Mouse (Mus musculus) embryonic facial prominence, embryonic 10.5 days (tissue): Measurements from ENCODE around the gene Dcst2. TPM values are rescaled to one million over a fixed set of nuclear protein-coding genes. Genes with fewer than 3 reads are reported as not detected.

Source experiments
- DNase-seq: peaks from one replicate; pipeline ENCODE4 v3.0.0-alpha.2; 2017; ENCODE audit warnings: low spot score
- H3K27ac ChIP-seq: fragments of 300-500 bp; sonication (generic); replicated peaks from 2 replicates; pipeline ENCODE4 v1.5.1; 2016; ENCODE audit warnings: mild to moderate bottlenecking
- H3K27me3 ChIP-seq: fragments of 300-500 bp; sonication (generic); replicated peaks from 2 replicates; pipeline ENCODE4 v1.6.1; 2016; ENCODE audit warnings: low read depth, mild to moderate bottlenecking; ENCODE audit not compliant: poor library complexity, severe bottlenecking
- H3K36me3 ChIP-seq: fragments of 300-500 bp; sonication (generic); replicated peaks from 2 replicates; pipeline ENCODE4 v1.6.1; 2016; ENCODE audit warnings: mild to moderate bottlenecking, moderate library complexity
- H3K4me1 ChIP-seq: fragments of 300-500 bp; sonication (generic); 2 replicates; pipeline ENCODE4 v1.6.1; 2016
- H3K4me3 ChIP-seq: fragments of 300-500 bp; sonication (generic); 2 replicates; pipeline ENCODE4 v1.5.1; 2016; ENCODE audit warnings: mild to moderate bottlenecking, moderate library complexity
- H3K9me3 ChIP-seq: fragments of 300-500 bp; sonication (generic); 2 replicates; pipeline ENCODE4 v1.6.1; 2016; ENCODE audit warnings: mild to moderate bottlenecking
- WGBS: fragments of 180-500 bp; shearing (Covaris S2); methylation state at CpG from one replicate; pipeline ENCODE4 v1.1.7; 2016; 5-methylcytosine and 5-hydroxymethylcytosine counted together
- polyA plus RNA-seq: library from polyadenylated mRNA; unstranded; fragments of >200 nt; fragmentation: Nextera tagmentation; extraction: Ambion mirVana; gene quantifications from 2 replicates; pipeline ENCODE4 v1.2.1, GENCODE M21; 2016

The Dcst2 gene
- polyA plus RNA-seq, 1 experiment from 2014 or later, result 0.09 TPM

GRCm38 (mm10) chr3:89351271-89351670 lies 10.5 kb upstream of the Dcst2 start:
- WGBS, result 46% methylated on average over 5 of the region's 5 CpGs
- peaks cover 51% of the 10 kb centered on the region for H3K4me1 ChIP-seq
- no peak overlapping the region for H3K4me3 ChIP-seq
- H3K27ac ChIP-seq, result no peak overlapping the region
- H3K9me3 ChIP-seq, result no peaks in the 10 kb centered on the region
- H3K27me3 ChIP-seq, result peaks cover 83% of the 10 kb centered on the region
- H3K36me3 ChIP-seq, result peaks cover 8% of the 10 kb centered on the region
- no peak for DNase-seq

GRCm38 (mm10) chr3:89354816-89355511 lies 6.8 kb upstream of the Dcst2 start:
- Histone ChIP-seq H3K4me1 (peaks cover 28% of the 10 kb centered on the region), H3K36me3 (no peaks in the 10 kb centered on the region), H3K27ac (no peak overlapping the region), H3K4me3 (no peak overlapping the region), H3K27me3 (peaks cover 55% of the 10 kb centered on the region), H3K9me3 (no peaks in the 10 kb centered on the region)
- 18% methylated on average over 5 of the region's 5 CpGs for WGBS
- DNase-seq, result peak; percentile 87

GRCm38 (mm10) chr3:89355512-89355902 lies 6.3 kb upstream of the Dcst2 start:
- H3K36me3 ChIP-seq, result no peaks in the 10 kb centered on the region
- DNase-seq, result no peak
- H3K27ac ChIP-seq, result no peak overlapping the region
- peaks cover 23% of the 10 kb centered on the region for H3K4me1 ChIP-seq
- no peaks in the 10 kb centered on the region for H3K9me3 ChIP-seq
- H3K4me3 ChIP-seq, result no peak overlapping the region
- 85% methylated on average over 6 of the region's 6 CpGs for WGBS
- peaks cover 50% of the 10 kb centered on the region for H3K27me3 ChIP-seq

GRCm38 (mm10) chr3:89356029-89356428 lies 5.7 kb upstream of the Dcst2 start:
- Histone ChIP-seq H3K27me3 (peaks cover 44% of the 10 kb centered on the region), H3K27ac (no peak overlapping the region), H3K9me3 (no peaks in the 10 kb centered on the region), H3K36me3 (no peaks in the 10 kb centered on the region), H3K4me3 (no peak overlapping the region), H3K4me1 (peaks cover 20% of the 10 kb centered on the region)
- DNase-seq, result no peak
- whole genome bisulfite sequencing, result 73% methylated on average over 9 of the region's 9 CpGs

GRCm38 (mm10) chr3:89359630-89360029 lies 2.1 kb upstream of the Dcst2 start:
- H3K4me3 ChIP-seq, result no peak overlapping the region
- H3K9me3 ChIP-seq, result no peaks in the 10 kb centered on the region
- no peak overlapping the region for H3K27ac ChIP-seq
- H3K36me3 ChIP-seq, result no peaks in the 10 kb centered on the region
- H3K4me1 ChIP-seq, result peaks cover 6% of the 10 kb centered on the region
- 76% methylated on average over 6 of the region's 6 CpGs for WGBS
- DNase-seq, result no peak
- peaks cover 13% of the 10 kb centered on the region; the same call in 1 of the 2 replicates for H3K27me3 ChIP-seq

GRCm38 (mm10) chr3:89360237-89360636 lies 1.5 kb upstream of the Dcst2 start:
- Histone ChIP-seq H3K4me3 (no peak overlapping the region), H3K36me3 (no peaks in the 10 kb centered on the region), H3K27me3 (peaks cover 14% of the 10 kb centered on the region; the same call in 1 of the 2 replicates), H3K4me1 (peaks cover 2% of the 10 kb centered on the region; the same call in 1 of the 2 replicates), H3K9me3 (no peaks in the 10 kb centered on the region), H3K27ac (no peak overlapping the region)
- WGBS, result 78% methylated on average over 3 of the region's 3 CpGs
- no peak for DNase-seq

- WGBS, result 60% methylated on average over 8 of the region's 8 CpGs
- Histone ChIP-seq H3K4me3 (no peak overlapping the region), H3K9me3 (no peaks in the 10 kb centered on the region), H3K27me3 (0 out of 2 replicates have a peak, but pooled peaks cover 17% of the 10 kb centered on the region), H3K27ac (no peak overlapping the region), H3K4me1 (peaks cover 16% of the 10 kb centered on the region), H3K36me3 (no peaks in the 10 kb centered on the region)
- DNase-seq, result no peak
Measured at GRCm38 (mm10) chr3:89364631-89365030, 2.9 kb downstream of the Dcst2 start.

- Histone ChIP-seq H3K9me3 (no peaks in the 10 kb centered on the region), H3K4me3 (0 out of 2 replicates have a peak within 1 kb of the TSS, but pooled peaks have one; percentile 2), H3K27me3 (0 out of 2 replicates have a peak, but pooled peaks cover 17% of the 10 kb centered on the region), H3K36me3 (no peaks in the 10 kb centered on the region), H3K4me1 (peaks cover 16% of the 10 kb centered on the region), H3K27ac (no peak within 1 kb of the TSS)
- no peak for DNase-seq
- 88% methylated on average over 11 of the region's 11 CpGs for WGBS
Measured at GRCm38 (mm10) chr3:89365153-89365485, 3.3 kb downstream of the Dcst2 start, which contains the start of gene Dcst1. TSS of gene Dcst1 (minus strand) at chr3:89365253.

- no peak overlapping the region for H3K4me3 ChIP-seq
- H3K36me3 ChIP-seq, result no peaks in the 10 kb centered on the region
- peaks cover 16% of the 10 kb centered on the region for H3K4me1 ChIP-seq
- H3K9me3 ChIP-seq, result no peaks in the 10 kb centered on the region
- H3K27me3 ChIP-seq, result 0 out of 2 replicates have a peak, but pooled peaks cover 17% of the 10 kb centered on the region
- DNase-seq, result no peak
- 79% methylated on average over 20 of the region's 20 CpGs for WGBS
- no peak overlapping the region for H3K27ac ChIP-seq
Measured at GRCm38 (mm10) chr3:89365486-89366414, 4.0 kb downstream of the Dcst2 start.

GRCm38 (mm10) chr3:89367338-89367737 lies 5.6 kb downstream of the Dcst2 start:
- Histone ChIP-seq H3K36me3 (no peaks in the 10 kb centered on the region), H3K9me3 (no peaks in the 10 kb centered on the region), H3K4me1 (peaks cover 16% of the 10 kb centered on the region), H3K4me3 (no peak overlapping the region), H3K27me3 (0 out of 2 replicates have a peak, but pooled peaks cover 17% of the 10 kb centered on the region), H3K27ac (no peak overlapping the region)
- DNase-seq, result no peak
- 63% methylated on average over 11 of the region's 11 CpGs for WGBS

GRCm38 (mm10) chr3:89373581-89374231 lies 11.9 kb downstream of the Dcst2 start:
- WGBS, result 46% methylated on average over 5 of the region's 5 CpGs
- Histone ChIP-seq H3K4me1 (peaks cover 21% of the 10 kb centered on the region), H3K9me3 (no peaks in the 10 kb centered on the region), H3K36me3 (no peaks in the 10 kb centered on the region), H3K27ac (no peak overlapping the region), H3K27me3 (no peaks in the 10 kb centered on the region), H3K4me3 (no peak overlapping the region)
- no peak for DNase-seq

- Histone ChIP-seq H3K4me1 (peaks cover 31% of the 10 kb centered on the region), H3K4me3 (peak overlapping the region; percentile 74), H3K27ac (peak overlapping the region; percentile 92), H3K36me3 (peaks cover 18% of the 10 kb centered on the region), H3K27me3 (0 out of 2 replicates have a peak, but pooled peaks cover 3% of the 10 kb centered on the region), H3K9me3 (no peaks in the 10 kb centered on the region)
- no peak for DNase-seq
- 65% methylated on average over 4 of the region's 4 CpGs for WGBS
Measured at GRCm38 (mm10) chr3:89377831-89378230, 16.1 kb downstream of the Dcst2 start.
